Mouse (Mus musculus) mouse trophoblast stem cell (cell line): ENCODE measurements around the gene Ttc26.
"Not testable (repeated sequence)": the region's sequence is repeated elsewhere in the genome, so short reads cannot be mapped to it uniquely, and the experiment has no call there.

Experiments
- in situ Hi-C, 2 experiments: fragments of 300-500 bp; cut with MseI, MboI; formaldehyde crosslinking; loops; 2 replicates in 1 of 2; 3 replicates in 1 of 2; pipeline ENCODE4 v1.15.1; 2025

The Ttc26 gene

GRCm38 (mm10) chr6:38356661-38357433 lies 24.4 kb upstream of the Ttc26 start:
- in situ Hi-C loops: not testable (repeated sequence)

- in situ Hi-C loops: no loop called here
Measured at GRCm38 (mm10) chr6:38357603-38358252, 23.5 kb upstream of the Ttc26 start.

GRCm38 (mm10) chr6:38358253-38359027 lies 22.8 kb upstream of the Ttc26 start:
- in situ Hi-C loops: no loop called here

GRCm38 (mm10) chr6:38359044-38359735 lies 22.1 kb upstream of the Ttc26 start:
- in situ Hi-C loops: not testable (repeated sequence)

- in situ Hi-C loops: no loop called here
Measured at GRCm38 (mm10) chr6:38359736-38360499, 21.4 kb upstream of the Ttc26 start.

GRCm38 (mm10) chr6:38361065-38361464 lies 20.2 kb upstream of the Ttc26 start:
- in situ Hi-C loops: no loop called here

- in situ Hi-C loops: no loop called here
Measured at GRCm38 (mm10) chr6:38361937-38362336, 19.3 kb upstream of the Ttc26 start.

- in situ Hi-C loops: no loop called here
Measured at GRCm38 (mm10) chr6:38363370-38363769, 17.9 kb upstream of the Ttc26 start.

- in situ Hi-C loops: no loop called here
Measured at GRCm38 (mm10) chr6:38364121-38364520, 17.1 kb upstream of the Ttc26 start.

GRCm38 (mm10) chr6:38369945-38370344 lies 11.3 kb upstream of the Ttc26 start:
- in situ Hi-C loops: no loop called here

GRCm38 (mm10) chr6:38374271-38374670 lies 7.0 kb upstream of the Ttc26 start:
- in situ Hi-C loops: no loop called here

- in situ Hi-C loops: no loop called here
Measured at GRCm38 (mm10) chr6:38380764-38381128, 523 bp upstream of the Ttc26 start.

GRCm38 (mm10) chr6:38389671-38390070 lies 8.4 kb downstream of the Ttc26 start:
- in situ Hi-C loops: no loop called here

GRCm38 (mm10) chr6:38432457-38432856 lies 51.2 kb downstream of the Ttc26 start:
- in situ Hi-C loops: not testable (repeated sequence)

GRCm38 (mm10) chr6:38433261-38434033 lies 52.2 kb downstream of the Ttc26 start, which contains the start of gene Ubn2:
TSS of gene Ubn2 (plus strand) at chr6:38433950.
- in situ Hi-C loops: no loop called here

GRCm38 (mm10) chr6:38434055-38435023 lies 53.1 kb downstream of the Ttc26 start:
- in situ Hi-C loops: no loop called here

GRCm38 (mm10) chr6:38443842-38444241 lies 62.6 kb downstream of the Ttc26 start:
- in situ Hi-C loops: no loop called here

GRCm38 (mm10) chr6:38448295-38448694 lies 67.0 kb downstream of the Ttc26 start:
- in situ Hi-C loops: no loop called here

- in situ Hi-C loops: no loop called here
Measured at GRCm38 (mm10) chr6:38453049-38453448, 71.8 kb downstream of the Ttc26 start.
